Mouse (Mus musculus): Measurements from ENCODE around the gene Sowaha.

DNA sequence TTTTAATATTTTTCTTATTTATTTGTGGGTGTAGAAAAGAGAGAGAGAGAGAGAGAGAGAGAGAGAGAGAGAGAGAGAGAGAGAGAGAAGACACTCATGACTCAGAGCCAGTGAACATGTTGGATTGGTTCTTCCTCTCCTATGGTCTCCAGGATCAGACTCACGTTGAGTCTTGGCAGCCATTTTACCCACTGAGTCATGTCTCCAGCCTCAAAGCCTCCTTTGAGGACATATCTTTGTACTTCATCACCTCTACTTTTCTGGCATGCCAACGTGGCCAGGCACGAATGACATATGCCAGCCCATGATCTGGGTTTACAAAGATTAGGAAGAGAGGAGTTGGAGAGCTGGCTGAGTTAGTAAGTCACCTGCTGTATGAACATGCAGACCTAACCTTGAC is 19.9 kb downstream of the Sowaha start:
- no peak for TF ChIP-seq CTCF (IDR thresholded peaks at IDR 0.05; ENCODE audit: extremely low read depth, insufficient read depth, low read length)
- no peak for TF ChIP-seq POLR2A (IDR thresholded peaks at IDR 0.05; ENCODE audit: extremely low read depth, insufficient read depth, low read length)
